Mouse (Mus musculus) cerebellum, adult (tissue): ENCODE results near the gene Usp44.
A peak's percentile ranks its signal among the peaks of the same experiment; 100 is the strongest.
"Not testable (repeated sequence)": the region's sequence is repeated elsewhere in the genome, so short reads cannot be mapped to it uniquely, and the experiment has no call there.

Experiments
- ATAC-seq: cut with Nextera tagmentation; 2 replicates; pipeline ENCODE4 v1.9.2; 2017; ENCODE audit warnings: mild to moderate bottlenecking, moderate library complexity, mixed read lengths; ENCODE audit not compliant: insufficient number of reproducible peaks, low FRiP score, low TSS enrichment

The Usp44 gene

DNA sequence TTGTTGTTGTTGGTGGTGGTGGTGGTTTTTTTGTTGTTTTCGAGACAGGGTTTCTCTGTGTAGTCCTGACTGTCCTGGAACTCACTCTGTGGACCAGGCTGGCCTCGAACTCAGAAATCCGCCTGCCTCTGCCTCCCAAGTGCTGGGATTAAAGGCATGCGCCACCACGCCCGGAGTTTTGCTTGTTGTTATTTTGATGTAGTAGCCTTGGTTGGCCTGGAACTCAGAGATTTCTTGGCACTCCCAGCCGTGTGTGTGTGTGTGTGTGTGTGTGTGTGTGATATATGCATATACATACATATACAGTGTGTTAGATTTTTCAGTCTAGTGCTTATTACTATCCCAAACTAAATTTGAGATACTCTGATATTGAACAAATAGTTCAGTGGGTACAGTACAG is 3.8 kb downstream of the Usp44 start:
- ATAC-seq, result not testable (repeated sequence)

DNA sequence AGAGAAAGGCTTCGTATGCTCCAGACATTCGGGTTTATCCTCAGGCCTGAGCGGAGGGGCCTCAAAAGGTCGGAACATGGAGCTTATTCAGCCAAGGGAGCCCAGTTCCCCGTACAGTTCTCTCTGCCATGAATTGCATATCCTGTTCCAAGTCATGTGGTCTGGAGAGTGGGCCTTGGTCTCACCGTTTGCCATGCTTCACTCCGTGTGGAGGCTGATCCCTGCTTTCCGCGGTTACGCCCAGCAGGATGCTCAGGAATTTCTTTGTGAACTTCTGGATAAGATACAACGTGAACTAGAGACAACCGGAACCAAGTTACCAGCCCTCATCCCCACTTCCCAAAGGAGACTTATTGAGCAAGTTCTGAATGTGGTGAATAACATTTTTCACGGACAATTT is 15.4 kb downstream of the Usp44 start:
- ATAC-seq, result no peak

DNA sequence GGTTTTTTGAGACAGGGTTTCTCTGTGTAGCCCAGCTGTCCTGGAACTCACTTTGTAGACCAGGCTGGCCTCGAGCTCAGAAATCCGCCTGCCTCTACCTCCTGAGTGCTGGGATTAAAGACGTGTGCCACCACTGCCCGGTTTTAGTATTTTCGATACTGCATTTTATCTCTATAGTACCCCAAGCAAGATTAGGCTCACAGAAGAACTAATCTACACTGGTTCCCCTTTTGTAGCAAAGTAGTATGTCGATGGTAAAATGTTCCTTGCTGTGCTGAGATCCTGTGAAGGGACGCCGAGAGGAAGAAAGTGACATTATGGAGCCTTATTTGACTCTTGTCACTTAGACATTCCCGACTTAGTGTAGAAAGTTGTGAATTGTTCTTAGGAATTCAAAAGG is 23.8 kb downstream of the Usp44 start:
- no peak for ATAC-seq

DNA sequence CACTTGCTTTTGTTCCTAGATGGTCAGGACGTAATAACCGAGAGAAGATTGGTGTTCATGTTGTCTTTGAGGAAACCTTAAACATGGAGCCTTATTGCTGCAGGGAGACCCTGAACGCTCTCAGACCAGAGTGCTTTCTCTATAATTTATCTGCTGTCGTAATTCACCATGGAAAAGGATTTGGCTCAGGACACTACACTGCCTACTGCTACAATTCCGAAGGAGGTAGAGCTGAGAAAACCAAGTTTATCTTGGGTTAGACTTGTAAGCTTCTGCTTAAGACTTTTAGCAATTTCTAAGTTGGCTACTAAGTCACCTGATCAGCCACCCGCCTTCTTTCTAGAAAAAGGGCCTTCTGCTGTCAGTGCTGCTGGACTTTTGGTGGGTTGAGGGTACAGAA is 24.7 kb downstream of the Usp44 start:
- ATAC-seq, result no peak

DNA sequence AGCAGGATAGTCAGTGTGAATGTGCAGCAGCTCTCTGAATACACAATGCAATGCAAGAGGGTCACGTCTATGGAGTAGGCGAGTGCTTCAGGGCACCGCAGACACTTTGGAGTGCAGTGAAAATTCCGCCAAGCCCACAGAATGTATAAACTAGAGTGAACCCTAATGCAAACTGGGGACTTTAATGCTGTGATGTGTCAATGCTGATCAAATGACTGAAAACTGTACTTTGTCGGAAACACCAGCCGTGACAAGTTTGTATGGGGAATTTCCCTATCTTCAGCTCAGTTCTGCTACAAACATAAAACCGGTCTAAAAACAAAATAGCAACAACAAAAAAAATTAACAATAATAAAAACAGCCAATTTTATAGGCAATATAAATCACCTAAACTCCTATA is 37.0 kb downstream of the Usp44 start:
- ATAC-seq, result no peak

DNA sequence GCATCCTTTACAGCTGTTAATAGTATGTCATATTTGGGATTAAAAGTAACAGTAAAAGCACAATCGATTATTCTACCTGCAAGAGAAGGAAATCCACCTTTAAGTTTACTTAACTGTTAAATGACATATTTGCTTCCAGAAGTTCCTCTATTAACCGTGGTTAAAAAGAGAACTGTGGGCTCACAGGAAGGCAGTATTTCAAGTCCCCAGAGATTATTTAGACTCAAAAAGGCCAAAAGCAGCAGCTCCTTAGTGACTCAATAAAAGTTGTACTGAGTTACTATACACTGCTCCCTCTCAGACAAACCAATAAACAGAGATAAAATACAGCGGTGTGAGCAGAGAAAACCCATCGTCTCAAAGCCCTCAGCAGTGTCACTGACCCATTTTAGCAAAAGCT is 37.5 kb downstream of the Usp44 start:
- ATAC-seq, result no peak

DNA sequence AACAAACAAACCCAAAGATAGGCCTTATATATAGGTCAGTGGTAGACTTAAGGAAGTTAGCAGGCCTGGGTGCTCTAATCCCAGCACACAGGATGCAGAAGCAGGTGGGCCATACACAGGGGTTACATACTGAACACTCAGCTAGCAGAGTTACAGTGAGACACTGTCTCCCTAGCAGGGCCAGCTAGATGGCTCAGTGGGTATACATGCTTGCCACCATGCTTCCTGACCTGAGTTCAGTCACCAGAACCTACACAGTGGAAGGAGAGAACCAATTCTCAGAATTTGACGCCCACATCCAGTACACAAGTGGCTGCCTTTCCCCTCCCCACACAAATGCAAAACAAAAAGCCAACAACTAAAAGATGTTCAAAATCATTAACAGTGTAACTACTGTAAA is 45.4 kb downstream of the Usp44 start:
- ATAC-seq, result no peak

DNA sequence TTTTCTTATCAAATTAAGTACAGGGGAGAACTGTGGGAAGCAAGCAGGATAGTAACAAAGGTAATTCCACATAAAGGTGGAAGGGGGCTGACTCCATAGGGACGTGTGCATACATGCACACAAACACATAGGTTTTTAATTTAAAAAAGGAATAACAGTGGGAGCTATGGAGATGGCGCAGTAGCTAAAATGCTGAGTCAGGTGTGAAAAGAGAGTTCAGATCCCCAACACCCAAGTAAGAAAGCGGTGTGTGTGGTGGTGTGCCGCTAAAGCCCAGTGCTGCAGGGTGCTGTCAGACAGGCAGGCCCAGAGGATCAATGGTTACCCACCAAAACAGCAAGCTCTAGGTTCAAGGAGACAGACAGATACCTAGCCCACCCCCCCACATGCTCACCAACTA is 47.4 kb downstream of the Usp44 start:
- ATAC-seq, result no peak

DNA sequence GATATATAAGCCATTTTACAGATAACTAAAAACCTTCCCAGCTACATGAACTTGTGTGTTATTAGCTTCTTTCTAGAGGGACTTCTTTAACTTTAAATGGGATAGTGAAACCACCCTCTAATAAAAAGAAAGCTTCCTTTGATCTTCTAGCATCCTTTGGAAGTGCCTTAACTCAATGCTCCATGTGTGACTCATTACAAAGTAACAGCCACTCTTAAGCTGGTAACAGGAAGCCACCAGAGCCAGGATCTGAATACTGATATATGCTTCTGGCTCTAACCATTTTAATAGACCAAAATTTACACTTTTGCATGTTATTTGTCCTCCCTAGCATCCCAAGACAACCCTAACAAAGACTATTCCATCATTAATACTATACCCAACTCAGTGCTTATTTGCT is 50.6 kb downstream of the Usp44 start:
- no peak for ATAC-seq

DNA sequence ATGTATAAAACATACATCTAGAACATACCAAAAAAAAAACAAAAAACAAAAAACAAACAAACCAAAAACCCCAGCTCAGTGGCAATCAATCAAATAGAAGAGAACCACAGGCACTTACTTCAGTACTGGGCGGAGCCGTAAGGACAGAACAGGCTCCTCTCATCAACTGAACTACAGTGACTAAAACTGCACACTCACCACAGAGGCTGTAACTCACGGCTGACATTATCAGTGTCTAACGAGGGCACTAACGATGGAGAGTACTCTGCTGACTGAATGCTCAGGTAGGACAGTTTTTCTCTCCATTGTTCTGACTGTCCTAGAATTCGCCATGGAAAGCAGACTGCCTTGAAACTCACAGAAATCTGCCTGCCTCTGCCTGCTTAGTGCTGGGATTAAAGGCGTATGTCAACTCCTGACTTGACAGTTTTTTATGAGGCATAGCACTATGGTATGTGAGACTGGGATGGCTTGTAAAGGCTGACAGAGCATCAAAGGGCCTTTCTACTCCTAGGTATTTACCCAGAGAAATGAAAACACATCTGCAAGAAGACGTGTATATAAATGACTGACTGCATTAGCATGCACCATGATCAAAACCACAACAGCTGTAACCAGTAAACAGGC is 51.5 kb downstream of the Usp44 start:
- no peak for ATAC-seq

DNA sequence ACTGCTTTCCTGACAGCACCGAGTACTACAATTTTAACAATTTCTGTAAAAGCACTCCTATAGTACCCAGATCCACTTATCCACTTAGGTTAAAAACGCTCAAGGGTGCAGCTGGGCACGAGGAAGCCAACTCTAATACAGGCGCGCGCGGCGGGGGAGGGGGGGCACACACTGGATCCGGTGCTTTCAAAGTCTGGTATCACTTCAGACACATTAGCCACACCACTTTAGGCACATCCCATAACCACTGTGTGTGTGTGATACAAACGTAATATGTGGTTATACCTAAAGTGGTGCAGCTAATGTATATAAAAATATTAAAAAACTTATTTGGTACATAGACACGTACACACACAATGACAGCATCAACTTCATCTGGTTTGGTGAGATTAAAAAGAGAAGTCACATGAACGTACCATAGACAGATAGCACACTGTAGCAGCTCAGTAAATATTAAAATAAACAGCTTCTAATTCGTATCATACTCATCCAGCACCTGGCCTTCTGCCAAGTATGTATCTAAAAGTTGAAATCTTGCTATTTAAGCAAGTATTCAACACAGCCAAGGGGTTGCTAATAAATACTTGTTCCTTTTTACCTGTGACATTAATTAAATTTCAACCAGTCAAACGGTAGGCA is 54.6 kb downstream of the Usp44 start:
- ATAC-seq, result no peak

DNA sequence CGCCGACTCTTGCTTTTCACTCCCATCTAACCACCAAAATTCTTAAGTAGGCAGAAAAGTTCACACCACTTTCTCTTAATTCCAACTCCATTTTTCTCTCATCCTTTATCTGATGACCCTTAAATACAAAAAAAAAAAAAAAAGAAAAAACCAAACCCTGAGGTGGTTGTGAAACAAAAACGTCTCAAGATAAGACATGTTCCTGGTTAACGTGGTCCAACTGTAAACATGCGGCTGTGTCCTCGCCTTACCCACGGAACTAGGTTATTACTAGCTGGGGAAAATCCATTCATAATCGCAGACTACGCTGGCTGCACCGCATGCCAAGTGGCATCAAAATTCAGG is 57.2 kb downstream of the Usp44 start:
- ATAC-seq, result no peak

DNA sequence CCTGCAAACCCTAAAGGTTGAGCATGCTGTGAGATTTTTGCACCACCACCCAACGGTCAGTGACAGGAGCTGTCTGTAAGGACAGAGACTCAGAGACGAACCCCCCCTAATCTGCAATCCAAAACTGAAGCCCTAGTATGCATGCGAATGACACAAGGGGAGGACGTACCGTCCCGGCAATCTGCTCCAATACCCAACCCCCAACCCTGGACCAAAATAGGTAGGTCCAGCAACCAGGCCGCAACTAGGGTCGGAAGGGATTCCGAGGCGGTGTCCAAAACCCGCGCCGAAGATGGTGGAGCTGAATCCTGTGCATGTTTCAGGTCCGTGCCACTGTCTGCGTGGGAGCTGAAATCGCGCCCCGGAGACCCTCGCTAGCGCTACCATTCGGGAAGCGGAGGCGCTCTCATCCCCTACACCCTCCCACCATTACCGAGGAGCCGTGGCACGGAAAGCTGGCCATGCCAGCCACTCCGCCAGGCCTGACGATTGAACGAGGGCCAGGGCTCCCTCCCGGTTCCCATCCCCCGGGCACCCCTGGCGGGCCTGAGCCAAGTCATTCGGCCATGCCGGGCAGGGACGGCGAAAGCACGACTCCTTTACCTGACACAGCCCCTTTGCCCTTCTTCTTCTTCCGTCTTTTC is 57.7 kb downstream of the Usp44 start:
- peak; percentile 53 for ATAC-seq

DNA sequence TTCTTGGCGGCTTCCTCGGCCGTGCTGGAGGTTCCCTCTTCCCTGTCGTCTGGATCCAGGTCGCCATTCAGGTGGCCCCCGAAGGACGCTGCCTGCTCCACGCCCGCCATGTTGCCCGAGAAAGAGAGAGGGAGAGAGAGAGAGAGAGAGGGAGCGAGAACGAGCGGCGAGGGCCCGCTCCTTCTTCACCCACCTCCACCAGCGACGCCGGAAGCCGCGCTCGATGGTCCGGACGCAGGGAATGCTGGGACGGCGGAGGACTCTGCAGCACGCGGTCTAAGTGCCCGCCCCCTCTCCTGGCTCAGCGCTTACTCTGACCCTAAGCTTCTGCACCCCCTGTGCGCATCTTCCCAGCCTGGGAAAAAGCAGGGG is 58.2 kb downstream of the Usp44 start:
- peak; percentile 99 for ATAC-seq

DNA sequence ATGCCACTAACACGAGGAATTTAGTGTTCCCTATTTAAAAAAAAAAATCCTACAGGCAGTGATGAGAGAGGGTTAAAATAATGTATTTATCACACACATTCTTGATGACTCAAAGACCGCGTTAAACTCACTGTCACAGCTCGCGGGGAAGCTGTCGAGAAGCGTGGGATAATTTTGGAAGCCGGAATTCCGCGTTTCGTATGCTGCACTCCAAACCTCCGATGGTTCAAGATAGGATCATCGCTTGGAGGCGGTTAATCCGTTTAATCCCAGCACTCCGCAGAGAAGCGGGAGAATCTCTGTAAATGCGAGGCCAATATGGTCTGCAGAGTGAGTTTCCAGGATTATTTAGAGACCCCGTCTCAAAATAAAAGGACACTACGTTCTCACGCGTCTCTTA is 58.6 kb downstream of the Usp44 start:
- ATAC-seq, result peak; percentile 32; the same call in 1 of the 2 replicates

DNA sequence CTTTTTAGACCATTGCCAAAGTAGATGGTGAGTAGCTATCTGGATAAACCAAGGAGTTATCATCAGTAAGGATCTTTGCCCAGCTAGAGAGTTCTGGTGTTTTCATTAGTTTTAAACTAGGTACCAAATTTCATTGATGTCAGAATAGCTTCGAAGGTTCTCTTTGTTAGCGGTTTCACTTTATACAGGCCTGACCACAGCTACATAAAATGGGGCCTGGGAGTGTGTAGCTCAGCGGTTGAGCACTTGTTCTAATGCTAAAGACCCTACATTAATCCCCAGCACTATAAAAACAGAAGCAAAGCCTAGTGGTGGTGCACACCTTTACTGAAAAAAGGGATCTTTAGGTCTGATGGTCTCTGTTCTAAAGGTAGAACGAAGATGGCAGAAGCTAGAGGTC is 59.2 kb downstream of the Usp44 start:
- no peak for ATAC-seq

DNA sequence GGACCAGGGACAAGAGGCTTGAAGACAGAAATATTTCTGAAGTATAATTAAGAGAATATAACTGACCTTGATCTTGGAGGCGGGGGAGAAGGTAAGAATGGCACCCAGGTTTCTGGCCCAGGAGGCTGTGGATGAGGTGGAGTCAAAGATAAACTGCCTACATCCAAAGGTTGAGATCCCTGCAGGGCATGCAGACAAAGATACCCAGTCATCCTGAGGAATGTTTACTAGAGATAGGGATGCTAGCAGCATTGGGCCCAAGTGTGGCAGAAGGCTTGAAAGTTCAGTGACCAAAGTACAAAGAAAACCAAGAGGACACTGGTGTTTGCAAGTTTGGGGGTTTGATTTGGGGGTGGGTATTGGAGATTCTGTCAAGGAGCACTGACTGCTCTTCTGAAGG is 59.7 kb downstream of the Usp44 start:
- no peak for ATAC-seq

DNA sequence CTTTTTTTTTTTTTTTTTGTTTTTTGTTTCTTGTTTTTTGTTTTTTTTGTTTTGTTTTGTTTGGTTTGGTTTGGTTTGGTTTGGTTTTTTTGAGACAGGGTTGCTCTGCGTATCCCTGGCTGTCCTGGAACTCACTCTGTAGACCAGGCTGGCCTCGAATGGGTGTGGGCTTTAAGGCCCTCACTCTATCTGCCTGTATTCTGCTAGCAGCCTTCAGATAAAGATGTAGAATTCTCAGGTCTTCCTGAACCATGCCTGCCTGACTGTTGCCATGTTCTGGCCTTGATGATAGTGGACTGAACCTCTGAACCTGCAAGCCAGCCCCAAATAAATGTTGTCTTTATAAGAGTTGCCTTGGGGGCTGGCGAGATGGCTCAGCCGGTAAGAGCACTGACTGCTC is 61.2 kb downstream of the Usp44 start:
- no peak for ATAC-seq

DNA sequence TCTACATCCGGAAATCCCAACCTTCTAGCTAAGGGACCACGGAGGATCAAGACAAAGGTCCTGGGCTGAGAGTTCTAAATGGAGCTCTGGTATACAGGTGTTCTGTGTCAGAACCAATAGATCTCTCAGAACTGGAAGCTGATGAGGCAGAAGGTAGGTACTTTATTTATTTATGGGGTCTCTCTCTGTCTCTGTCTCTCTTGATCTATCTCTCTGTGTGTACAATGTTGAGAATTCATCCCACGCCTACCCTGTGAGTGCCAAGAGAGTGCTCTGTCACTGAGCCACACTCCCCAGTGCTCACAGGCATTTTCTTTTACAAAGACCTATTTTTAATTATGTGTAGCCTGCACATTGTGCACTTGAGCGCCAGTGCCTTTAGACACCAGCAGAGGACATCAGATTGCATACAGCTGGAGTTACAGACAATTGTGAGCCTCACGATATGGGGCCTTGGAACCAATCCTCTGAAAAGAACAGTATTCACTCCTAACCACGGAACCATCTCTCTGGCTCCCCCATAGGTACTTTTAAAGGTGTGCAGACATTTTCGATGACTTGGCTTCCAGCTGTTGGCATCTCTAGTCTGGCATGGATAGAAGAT is 65.8 kb downstream of the Usp44 start, which contains the start of gene Metap2:
Gene Metap2, minus strand, starts transcription at position 51 of the 604 bp plus-strand sequence.
- ATAC-seq, result no peak

DNA sequence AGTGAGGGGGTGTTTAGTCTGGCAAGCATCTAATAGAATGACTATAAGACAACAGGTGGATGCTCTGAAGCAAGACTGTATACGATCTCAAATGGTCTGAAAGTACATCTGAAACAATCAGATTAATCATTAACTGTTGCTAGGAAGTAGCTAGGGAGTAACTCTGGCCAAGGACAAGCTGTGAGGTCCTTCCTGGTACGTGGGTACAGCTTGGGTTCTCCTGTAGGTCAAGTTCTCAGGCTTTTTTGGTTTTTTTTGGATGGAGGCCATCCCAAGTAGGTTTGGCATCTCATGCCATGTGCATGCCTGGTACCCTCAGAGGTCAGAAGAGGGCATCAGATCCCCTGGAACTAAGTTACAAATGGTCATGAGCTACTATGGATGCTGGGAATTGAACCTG is 67.9 kb downstream of the Usp44 start:
- ATAC-seq, result no peak

DNA sequence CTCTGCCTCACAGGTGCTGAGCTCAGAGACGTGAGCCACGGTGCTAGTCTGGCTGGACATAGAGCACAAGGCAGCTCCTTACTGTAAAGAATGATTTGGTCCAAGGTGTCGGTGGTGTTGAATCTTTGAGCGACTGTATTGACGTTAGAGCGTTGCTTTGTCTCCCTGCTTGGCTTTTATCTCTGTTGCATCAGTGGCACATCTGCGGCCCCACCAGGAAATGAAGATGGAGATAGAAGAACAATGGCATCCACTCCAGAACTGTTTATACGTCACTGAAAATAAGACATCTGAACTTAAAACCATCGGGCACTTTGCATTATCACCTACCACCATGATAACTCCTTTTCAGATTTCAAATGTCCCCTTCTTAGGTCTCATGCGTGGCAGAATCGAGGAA is 68.6 kb downstream of the Usp44 start:
- ATAC-seq, result no peak

DNA sequence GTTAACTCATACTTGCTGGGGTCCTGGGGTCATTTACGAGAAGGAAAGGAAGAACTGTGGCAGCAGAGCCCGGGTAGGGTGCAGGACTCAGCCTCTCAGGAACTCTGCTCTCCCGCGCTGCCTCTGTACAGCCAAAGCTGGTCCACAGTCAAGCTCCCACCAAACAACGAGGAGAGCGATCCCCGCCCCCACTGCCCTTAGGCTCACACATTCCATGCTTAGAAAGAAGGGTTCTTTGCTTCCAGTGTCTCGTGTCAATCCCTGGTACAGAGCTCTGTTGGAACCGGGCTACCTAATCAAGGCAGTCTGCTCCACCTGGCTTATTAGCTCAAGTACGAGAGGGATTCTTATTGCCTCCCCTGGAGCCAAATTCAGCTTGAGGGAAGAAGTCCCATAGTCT is 76.0 kb downstream of the Usp44 start:
- ATAC-seq, result no peak
